Mouse (Mus musculus) bone marrow macrophage, adult 2 months (primary cell): Measurements from ENCODE around the gene Olfr49.

Experiments used
- CTCF ChIP-seq: IDR thresholded peaks from 2 replicates; pipeline ENCODE4 v1.5.1; 2012; ENCODE audit warnings: low read depth, mild to moderate bottlenecking, low read length, moderate library complexity
- POLR2A ChIP-seq: IDR thresholded peaks from 2 replicates; pipeline ENCODE4 v1.6.1; 2012; ENCODE audit warnings: mild to moderate bottlenecking, low read depth, low read length, borderline replicate concordance

GRCm38 (mm10) chr14:54249326-54249725 lies 35.4 kb downstream of the Olfr49 start:
- TF ChIP-seq CTCF, result no peak
- no peak for TF ChIP-seq POLR2A
